Mouse (Mus musculus) lung, embryonic 16.5 days (tissue): ENCODE measurements at regions not wholly inside any gene's neighbourhood (a gene's known extent, or its start where the extent isn't known, plus 50 kb on each side); places are given as distances from the start of the nearest gene placed in this dataset.

Experiments
- ATAC-seq: fragments of 200-750 bp; cut with Nextera tagmentation; 2 replicates; pipeline ENCODE4 v1.8.0; 2017; ENCODE audit warnings: low read depth, mild to moderate bottlenecking, moderate library complexity
- H3K27ac ChIP-seq: fragments of 300-500 bp; sonication (generic); 2 replicates; pipeline ENCODE4 v1.5.1; 2014; ENCODE audit warnings: mild to moderate bottlenecking, control low read depth, low read length
- H3K27me3 ChIP-seq: fragments of 300-500 bp; sonication (generic); 2 replicates; pipeline ENCODE4 v1.6.1; 2014; ENCODE audit warnings: low read depth, low read length, mixed read lengths; ENCODE audit not compliant: control insufficient read depth, insufficient read depth
- H3K36me3 ChIP-seq: fragments of 300-500 bp; sonication (generic); 2 replicates; pipeline ENCODE4 v1.6.1; 2014; ENCODE audit warnings: low read length; ENCODE audit not compliant: control insufficient read depth, insufficient read depth
- H3K4me1 ChIP-seq: fragments of 300-500 bp; sonication (generic); replicated peaks from 2 replicates; pipeline ENCODE4 v1.6.1; 2014; ENCODE audit warnings: low read length, mixed read lengths; ENCODE audit not compliant: control insufficient read depth, insufficient read depth
- H3K4me2 ChIP-seq: fragments of 300-500 bp; sonication (generic); 2 replicates; pipeline ENCODE4 v1.6.1; 2014; ENCODE audit warnings: low read depth, low read length, control low read depth
- H3K4me3 ChIP-seq: fragments of 300-500 bp; sonication (generic); 2 replicates; pipeline ENCODE4 v1.5.1; 2014; ENCODE audit warnings: mild to moderate bottlenecking, low read length, control low read depth
- H3K9ac ChIP-seq: fragments of 300-500 bp; sonication (generic); 2 replicates; pipeline ENCODE4 v1.6.1; 2014; ENCODE audit warnings: low read length, control low read depth
- H3K9me3 ChIP-seq: fragments of 300-500 bp; sonication (generic); 2 replicates; pipeline ENCODE4 v1.6.1; 2016; ENCODE audit warnings: low read length; ENCODE audit not compliant: control insufficient read depth
- WGBS: fragments of 180-500 bp; shearing (Covaris S2); extraction: QIAGEN DNeasy Blood & Tissue Kit; methylation state at CpG from one replicate; pipeline ENCODE4 v1.1.7; 2014; 5-methylcytosine and 5-hydroxymethylcytosine counted together

DNA sequence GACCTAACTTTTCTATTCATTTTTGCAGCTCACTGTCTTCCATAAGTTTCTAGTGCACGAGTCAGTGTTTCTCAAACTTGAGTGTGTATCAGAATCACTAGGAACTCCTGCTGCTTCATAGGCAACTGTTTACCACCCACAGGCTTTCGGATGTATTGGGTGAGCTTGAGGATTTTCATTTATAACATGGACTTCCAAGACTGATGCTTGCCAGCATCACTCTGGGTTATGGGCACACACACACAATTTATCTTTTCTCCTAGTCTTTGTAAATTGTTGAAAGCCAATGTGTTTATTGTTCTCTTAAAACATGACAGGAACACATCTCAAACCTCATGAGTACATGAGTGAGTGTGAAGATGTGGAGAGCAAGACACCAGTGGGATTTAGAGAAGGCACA lies 137.0 kb upstream of the Ghitm start:
- peaks cover 2% of the 10 kb centered on the region for H3K4me1 ChIP-seq
- H3K4me2 ChIP-seq = no peak overlapping the region
- H3K27me3 ChIP-seq = no peaks in the 10 kb centered on the region
- peak overlapping the region; percentile 79 for H3K27ac ChIP-seq
- H3K9me3 ChIP-seq = no peaks in the 10 kb centered on the region
- H3K4me3 ChIP-seq = no peak overlapping the region
- 37% methylated on average over 2 of the region's 2 CpGs for WGBS
- H3K9ac ChIP-seq = no peak overlapping the region
- H3K36me3 ChIP-seq = no peaks in the 10 kb centered on the region
- ATAC-seq = peak; percentile 87

GRCm38 (mm10) chr14:37271015-37271933 lies 136.2 kb upstream of the Ghitm start:
- H3K27ac ChIP-seq = peak overlapping the region; percentile 79
- ATAC-seq = peak; percentile 85
- WGBS = 30% methylated on average over 6 of the region's 6 CpGs

GRCm38 (mm10) chr14:37269920-37270319 lies 134.8 kb upstream of the Ghitm start:
- Histone ChIP-seq H3K4me2 (no peak overlapping the region), H3K4me1 (peaks cover 2% of the 10 kb centered on the region), H3K27me3 (no peaks in the 10 kb centered on the region), H3K27ac (no peak overlapping the region), H3K36me3 (no peaks in the 10 kb centered on the region), H3K9me3 (no peaks in the 10 kb centered on the region), H3K4me3 (no peak overlapping the region), H3K9ac (no peak overlapping the region)
- ATAC-seq = no peak
- WGBS = 26% methylated on average over 2 of the region's 2 CpGs

More at GRCm38 (mm10) chr14:37271015-37271933, 136.2 kb upstream of the Ghitm start:
- no peak overlapping the region for H3K4me2 ChIP-seq
- H3K27me3 ChIP-seq = no peaks in the 10 kb centered on the region
- H3K9me3 ChIP-seq = no peaks in the 10 kb centered on the region
- H3K36me3 ChIP-seq = no peaks in the 10 kb centered on the region
- H3K4me3 ChIP-seq = no peak overlapping the region
- H3K9ac ChIP-seq = no peak overlapping the region
- H3K4me1 ChIP-seq = peaks cover 2% of the 10 kb centered on the region

DNA sequence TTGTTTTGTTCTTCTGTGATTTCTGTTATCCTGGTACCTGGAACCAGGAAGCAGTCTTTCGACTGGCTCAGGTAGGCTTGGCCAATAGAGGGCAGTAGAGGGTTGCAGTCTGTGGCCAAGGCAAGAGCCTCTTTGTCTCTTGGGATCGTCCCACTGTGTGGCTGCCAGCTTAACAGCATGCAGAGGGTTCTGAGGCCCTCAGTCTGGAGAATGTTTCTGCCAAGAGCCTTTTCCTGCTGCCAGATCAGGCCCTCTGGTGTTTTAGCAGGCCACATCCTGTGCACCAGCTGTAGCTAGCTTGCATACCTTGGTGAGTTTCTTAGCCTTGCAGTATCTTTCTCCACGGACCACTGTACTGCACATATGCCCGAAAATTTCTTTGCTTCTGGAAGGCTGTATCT lies 103.6 kb upstream of the Ghitm start:
- Histone ChIP-seq H3K9ac (no peak overlapping the region), H3K4me2 (no peak overlapping the region), H3K4me3 (no peak overlapping the region), H3K36me3 (no peaks in the 10 kb centered on the region), H3K27me3 (no peaks in the 10 kb centered on the region), H3K4me1 (no peaks in the 10 kb centered on the region), H3K27ac (no peak overlapping the region), H3K9me3 (no peaks in the 10 kb centered on the region)
- WGBS = 39% methylated on average over 4 of the region's 4 CpGs
- peak; percentile 81 for ATAC-seq

- Histone ChIP-seq H3K36me3 (no peaks in the 10 kb centered on the region), H3K9me3 (no peaks in the 10 kb centered on the region), H3K4me1 (no peaks in the 10 kb centered on the region), H3K4me2 (no peak overlapping the region), H3K9ac (no peak overlapping the region), H3K4me3 (no peak overlapping the region), H3K27me3 (no peaks in the 10 kb centered on the region), H3K27ac (no peak overlapping the region)
- no peak for ATAC-seq
- 77% methylated on average over 5 of the region's 5 CpGs for WGBS
These were observed 102.1 kb upstream of the Ghitm start for GRCm38 (mm10) chr14:37237191-37237590.

- no peaks in the 10 kb centered on the region for H3K36me3 ChIP-seq
- H3K9me3 ChIP-seq = no peaks in the 10 kb centered on the region
- H3K4me1 ChIP-seq = no peaks in the 10 kb centered on the region
- H3K4me3 ChIP-seq = no peak overlapping the region
- H3K27ac ChIP-seq = no peak overlapping the region
- H3K4me2 ChIP-seq = no peak overlapping the region
- ATAC-seq = no peak
- H3K9ac ChIP-seq = no peak overlapping the region
- H3K27me3 ChIP-seq = no peaks in the 10 kb centered on the region
These were observed 73.2 kb upstream of the Ghitm start for GRCm38 (mm10) chr14:37208256-37208655.

DNA sequence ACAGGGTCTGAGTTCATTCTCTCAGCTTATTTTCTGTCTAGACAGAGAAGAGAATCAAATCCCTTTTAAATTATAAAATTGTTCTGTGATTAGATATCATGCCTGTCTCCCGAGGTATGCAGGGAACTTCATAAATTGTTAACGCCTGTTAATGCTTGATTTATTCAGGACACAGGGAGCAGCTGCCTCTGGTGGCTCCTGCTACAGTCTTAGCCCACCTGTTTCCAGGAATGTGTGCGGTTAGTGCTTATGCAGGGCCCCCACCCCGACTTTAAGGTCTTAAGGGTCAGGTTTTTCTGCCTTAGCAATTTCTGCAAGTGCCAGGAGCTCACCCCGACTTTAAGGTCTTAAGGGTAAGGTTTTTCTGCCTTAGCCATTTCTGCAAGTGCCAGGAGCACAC lies 54.7 kb upstream of the Ghitm start:
- WGBS = 63% methylated on average over 5 of the region's 5 CpGs

More for the DNA sequence above, 54.7 kb upstream of the Ghitm start:
- H3K4me2 ChIP-seq = no peak overlapping the region
- no peaks in the 10 kb centered on the region for H3K27me3 ChIP-seq
- ATAC-seq = no peak
- H3K9me3 ChIP-seq = no peaks in the 10 kb centered on the region
- no peaks in the 10 kb centered on the region for H3K4me1 ChIP-seq
- H3K36me3 ChIP-seq = no peaks in the 10 kb centered on the region
- H3K9ac ChIP-seq = no peak overlapping the region
- no peak overlapping the region for H3K27ac ChIP-seq
- H3K4me3 ChIP-seq = no peak overlapping the region
